Mouse (Mus musculus) lung, embryonic 14.5 days (tissue): ENCODE measurements around the gene Stk10. TPM values are rescaled to one million over a fixed set of nuclear protein-coding genes. Genes with fewer than 3 reads are reported as not detected.

Experiments
- ATAC-seq: fragments of 200-750 bp; cut with Nextera tagmentation; 2 replicates; pipeline ENCODE4 v1.8.0; 2017; ENCODE audit warnings: mild to moderate bottlenecking, moderate TSS enrichment, moderate library complexity; ENCODE audit not compliant: insufficient read depth
- DNase-seq: peaks from one replicate; pipeline ENCODE4 v3.0.0-alpha.2; 2015
- H3K27ac ChIP-seq: fragments of 300-500 bp; sonication (generic); 2 replicates; pipeline ENCODE4 v1.5.1; 2014; ENCODE audit warnings: low read depth, mild to moderate bottlenecking, moderate library complexity
- H3K27me3 ChIP-seq: fragments of 300-500 bp; sonication (generic); 2 replicates; pipeline ENCODE4 v1.6.1; 2014; ENCODE audit warnings: low read length, control low read depth; ENCODE audit not compliant: insufficient read depth
- H3K36me3 ChIP-seq: fragments of 300-500 bp; sonication (generic); 2 replicates; pipeline ENCODE4 v1.6.1; 2014; ENCODE audit warnings: control low read depth; ENCODE audit not compliant: insufficient read depth
- H3K4me1 ChIP-seq: fragments of 300-500 bp; sonication (generic); 2 replicates; pipeline ENCODE4 v1.6.1; 2014; ENCODE audit warnings: antibody characterized with exemption, control low read depth; ENCODE audit not compliant: insufficient read depth
- H3K4me2 ChIP-seq: fragments of 300-500 bp; sonication (generic); 2 replicates; pipeline ENCODE4 v1.6.1; 2014; ENCODE audit warnings: mild to moderate bottlenecking
- H3K4me3 ChIP-seq: fragments of 300-500 bp; sonication (generic); 2 replicates; pipeline ENCODE4 v1.5.1; 2014; ENCODE audit warnings: low read depth, low read length
- H3K9ac ChIP-seq: fragments of 300-500 bp; sonication (generic); 2 replicates; pipeline ENCODE4 v1.6.1; 2014
- H3K9me3 ChIP-seq: fragments of 300-500 bp; sonication (generic); 2 replicates; pipeline ENCODE4 v1.6.1; 2016; ENCODE audit warnings: low read depth, low read length, control low read depth
- CTCF ChIP-seq: IDR thresholded peaks from 2 replicates; pipeline ENCODE4 v1.5.1; 2016; ENCODE audit warnings: antibody characterized with exemption, low read depth
- WGBS: fragments of 180-500 bp; shearing (Covaris S2); extraction: QIAGEN DNeasy Blood & Tissue Kit; methylation state at CpG from one replicate; pipeline ENCODE4 v1.1.7; 2014; 5-methylcytosine and 5-hydroxymethylcytosine counted together
- polyA plus RNA-seq: library from polyadenylated mRNA; unstranded; fragments of >200 nt; fragmentation: Nextera tagmentation; extraction: Ambion mirVana; gene quantifications from 2 replicates; pipeline ENCODE4 v1.2.1, GENCODE M21; 2014

The Stk10 gene
- polyA plus RNA-seq, 1 experiment from 2014 or later, result 2.0 TPM

- H3K9me3 ChIP-seq, result no peaks in the 10 kb centered on the region
- no peak for ATAC-seq
- no peak overlapping the region for H3K4me3 ChIP-seq
- no peaks in the 10 kb centered on the region for H3K27me3 ChIP-seq
- no peak overlapping the region for H3K9ac ChIP-seq
- 86% methylated on average over 1 of the region's 1 CpGs for WGBS
- H3K4me2 ChIP-seq, result no peak overlapping the region
- no peak for TF ChIP-seq CTCF
- no peak overlapping the region for H3K27ac ChIP-seq
- no peak for DNase-seq
- H3K36me3 ChIP-seq, result 0 out of 2 replicates have a peak, but pooled peaks cover 9% of the 10 kb centered on the region
- 0 out of 2 replicates have a peak, but pooled peaks cover 8% of the 10 kb centered on the region for H3K4me1 ChIP-seq
These were observed 118.6 kb downstream of the Stk10 start for GRCm38 (mm10) chr11:32651723-32652122.

DNA sequence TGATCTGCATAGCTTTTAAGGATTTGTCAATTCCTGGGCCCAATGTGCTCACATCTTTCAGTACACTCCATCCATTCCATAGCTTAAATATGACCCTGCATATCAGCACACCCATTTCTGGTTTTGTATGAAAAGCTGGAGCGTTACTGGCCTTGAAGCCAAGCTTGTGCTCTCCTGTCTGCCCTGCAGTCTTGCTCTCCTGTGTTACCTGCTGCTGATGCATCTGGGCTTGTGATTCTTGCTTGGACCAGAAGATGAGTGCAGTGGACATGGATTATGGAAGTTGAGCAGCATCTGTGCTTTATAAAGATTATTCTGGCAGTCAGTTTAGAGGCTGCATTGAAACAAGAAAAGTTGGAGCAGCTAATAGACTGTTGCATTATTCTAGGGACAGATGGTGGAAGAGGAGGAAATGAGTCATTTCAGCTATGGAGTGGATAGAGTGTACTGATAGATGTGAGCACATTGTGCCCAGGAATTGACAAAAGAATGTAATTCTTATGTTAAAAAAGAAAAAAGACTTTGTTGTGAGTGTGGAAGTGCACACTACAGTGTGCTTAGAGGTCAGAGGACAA lies 129.1 kb downstream of the Stk10 start:
- 77% methylated on average over 1 of the region's 1 CpGs for WGBS
- H3K27ac ChIP-seq, result no peak overlapping the region
- DNase-seq (no peak), ATAC-seq (no peak)
- no peaks in the 10 kb centered on the region for H3K4me1 ChIP-seq
- H3K4me3 ChIP-seq, result no peak overlapping the region
- H3K4me2 ChIP-seq, result no peak overlapping the region
- no peaks in the 10 kb centered on the region for H3K27me3 ChIP-seq
- no peaks in the 10 kb centered on the region for H3K9me3 ChIP-seq
- TF ChIP-seq CTCF, result no peak
- H3K36me3 ChIP-seq, result 0 out of 2 replicates have a peak, but pooled peaks cover 3% of the 10 kb centered on the region
- H3K9ac ChIP-seq, result no peak overlapping the region

- Histone ChIP-seq H3K9ac (no peak overlapping the region), H3K27ac (no peak overlapping the region), H3K4me3 (no peak overlapping the region), H3K9me3 (no peaks in the 10 kb centered on the region), H3K4me1 (no peaks in the 10 kb centered on the region), H3K27me3 (no peaks in the 10 kb centered on the region), H3K36me3 (0 out of 2 replicates have a peak, but pooled peaks cover 5% of the 10 kb centered on the region), H3K4me2 (no peak overlapping the region)
- TF ChIP-seq CTCF, result no peak
- no peak for DNase-seq
- no peak for ATAC-seq
- WGBS, result 93% methylated on average over 3 of the region's 3 CpGs
These were observed 132.5 kb downstream of the Stk10 start for GRCm38 (mm10) chr11:32665639-32666038.

DNA sequence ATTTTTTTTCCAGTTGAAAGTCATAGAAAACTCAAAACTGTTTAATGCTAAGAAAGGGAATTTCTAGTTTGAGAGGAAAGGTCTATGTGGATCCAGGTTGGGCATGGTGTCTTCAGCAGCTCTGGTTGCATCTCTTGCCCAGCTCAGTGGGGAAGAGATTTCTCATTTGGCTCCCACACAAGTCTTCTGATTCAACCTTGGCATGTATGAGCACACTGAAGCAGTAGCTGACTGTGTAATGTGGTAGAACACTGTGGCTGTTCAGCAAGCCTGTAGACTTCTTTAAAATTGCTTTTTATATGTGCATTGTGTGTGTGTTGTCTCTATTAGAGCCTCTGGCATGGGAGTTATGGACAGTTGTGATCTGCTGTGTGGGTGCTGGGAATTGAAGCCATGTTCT lies 133.9 kb downstream of the Stk10 start:
- Histone ChIP-seq H3K9ac (no peak overlapping the region), H3K9me3 (no peaks in the 10 kb centered on the region), H3K27ac (no peak overlapping the region), H3K4me2 (no peak overlapping the region), H3K4me1 (no peaks in the 10 kb centered on the region), H3K36me3 (0 out of 2 replicates have a peak, but pooled peaks cover 2% of the 10 kb centered on the region), H3K27me3 (no peaks in the 10 kb centered on the region), H3K4me3 (no peak overlapping the region)
- no peak for TF ChIP-seq CTCF
- no peak for DNase-seq
- ATAC-seq, result no peak

DNA sequence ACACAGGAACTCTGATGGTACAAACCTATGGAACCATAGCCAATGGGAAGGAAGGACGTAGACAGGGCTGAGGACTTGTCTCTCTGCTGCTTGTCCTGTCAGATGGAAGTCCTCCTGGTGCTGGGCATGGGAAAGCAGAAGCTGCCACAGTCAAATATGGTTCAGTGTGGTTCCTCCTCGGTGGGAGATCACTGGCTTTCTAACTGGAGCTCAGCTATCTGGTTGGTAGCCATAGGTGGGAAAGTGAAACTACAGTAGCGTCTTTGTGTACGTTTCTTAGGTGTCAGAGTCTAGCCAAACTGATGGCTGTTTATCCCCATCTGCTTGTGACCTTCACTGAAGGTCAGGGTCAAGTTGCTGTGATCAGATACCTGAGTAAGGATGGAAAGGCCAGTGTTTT lies 138.4 kb downstream of the Stk10 start:
- no peak overlapping the region for H3K9ac ChIP-seq
- no peak for TF ChIP-seq CTCF
- no peak overlapping the region for H3K27ac ChIP-seq
- no peak overlapping the region for H3K4me2 ChIP-seq
- WGBS, result 79% methylated on average over 4 of the region's 4 CpGs
- H3K4me1 ChIP-seq, result no peaks in the 10 kb centered on the region
- no peaks in the 10 kb centered on the region for H3K27me3 ChIP-seq
- ATAC-seq, result no peak
- H3K9me3 ChIP-seq, result no peaks in the 10 kb centered on the region
- no peak overlapping the region for H3K4me3 ChIP-seq
- H3K36me3 ChIP-seq, result 0 out of 2 replicates have a peak, but pooled peaks cover 2% of the 10 kb centered on the region
- DNase-seq, result no peak

Other genes starting within 250 kb of the Stk10 start
- 4,575 and 4,689 TPM in 2 replicates for gene Hba-a1, start 249.8 kb upstream of the Stk10 start, polyA plus RNA-seq
- 1.8 and 2.1 TPM in 2 replicates for gene Hbq1b, start 246.3 kb upstream of the Stk10 start, polyA plus RNA-seq
- gene Hba-a2, start 236.8 kb upstream of the Stk10 start, polyA plus RNA-seq, result 11,972 and 11,979 TPM in 2 replicates
- 0.45 and 0.83 TPM in 2 replicates for gene Hbq1a, start 233.2 kb upstream of the Stk10 start, polyA plus RNA-seq
- 31.2 and 31.7 TPM in 2 replicates for gene Sh3pxd2b, start 185.5 kb upstream of the Stk10 start, polyA plus RNA-seq
- 57.3 and 65.4 TPM in 2 replicates for gene Ubtd2, start 77.9 kb upstream of the Stk10 start, polyA plus RNA-seq
- 0.37 TPM in 1 of 2 replicates, not detected in the other for gene Efcab9, start 1.2 kb upstream of the Stk10 start, polyA plus RNA-seq
- 82.6 and 89.5 TPM in 2 replicates for gene Fbxw11, start 109.4 kb downstream of the Stk10 start, polyA plus RNA-seq